Mouse (Mus musculus) kidney, embryonic 16.5 days (tissue): Measurements from ENCODE around the gene Tmed4. TPM values are rescaled to one million over a fixed set of nuclear protein-coding genes. Genes with fewer than 3 reads are reported as not detected.
A peak's percentile ranks its signal among the peaks of the same experiment; 100 is the strongest.

ENCODE experiments used
- ATAC-seq: fragments of 200-750 bp; cut with Nextera tagmentation; 2 replicates; pipeline ENCODE4 v1.8.0; 2017; ENCODE audit warnings: moderate TSS enrichment; ENCODE audit not compliant: low FRiP score, low TSS enrichment
- H3K27ac ChIP-seq: fragments of 300-500 bp; sonication (generic); 2 replicates; pipeline ENCODE4 v1.5.1; 2014; ENCODE audit warnings: low read length
- H3K27me3 ChIP-seq: fragments of 300-500 bp; sonication (generic); 2 replicates; pipeline ENCODE4 v1.6.1; 2014; ENCODE audit warnings: low read length, control low read depth, mixed read lengths; ENCODE audit not compliant: insufficient read depth
- H3K36me3 ChIP-seq: fragments of 300-500 bp; sonication (generic); 2 replicates; pipeline ENCODE4 v1.6.1; 2014; ENCODE audit warnings: low read length, control low read depth, mixed read lengths; ENCODE audit not compliant: insufficient read depth
- H3K4me1 ChIP-seq: fragments of 300-500 bp; sonication (generic); 2 replicates; pipeline ENCODE4 v1.6.1; 2014; ENCODE audit warnings: low read length, control low read depth, mixed read lengths; ENCODE audit not compliant: insufficient read depth
- H3K4me2 ChIP-seq: fragments of 300-500 bp; sonication (generic); replicated peaks from 2 replicates; pipeline ENCODE4 v1.6.1; 2014; ENCODE audit warnings: low read depth, low read length
- H3K4me3 ChIP-seq: fragments of 300-500 bp; sonication (generic); 2 replicates; pipeline ENCODE4 v1.5.1; 2014; ENCODE audit warnings: mild to moderate bottlenecking, low read length
- H3K9ac ChIP-seq: fragments of 300-500 bp; sonication (generic); replicated peaks from 2 replicates; pipeline ENCODE4 v1.6.1; 2014; ENCODE audit warnings: low read length
- H3K9me3 ChIP-seq: fragments of 300-500 bp; sonication (generic); 2 replicates; pipeline ENCODE4 v1.6.1; 2016; ENCODE audit warnings: low read length, control low read depth
- WGBS: fragments of 180-500 bp; shearing (Covaris S2); extraction: QIAGEN DNeasy Blood & Tissue Kit; methylation state at CpG from one replicate; pipeline ENCODE4 v1.1.7; 2014; 5-methylcytosine and 5-hydroxymethylcytosine counted together
- polyA plus RNA-seq: library from polyadenylated mRNA; unstranded; fragments of >200 nt; fragmentation: Nextera tagmentation; extraction: Ambion mirVana; gene quantifications from 2 replicates; pipeline ENCODE4 v1.2.1, GENCODE M21; 2015

The Tmed4 gene
- polyA plus RNA-seq, 1 experiment from 2014 or later = 155 TPM

DNA sequence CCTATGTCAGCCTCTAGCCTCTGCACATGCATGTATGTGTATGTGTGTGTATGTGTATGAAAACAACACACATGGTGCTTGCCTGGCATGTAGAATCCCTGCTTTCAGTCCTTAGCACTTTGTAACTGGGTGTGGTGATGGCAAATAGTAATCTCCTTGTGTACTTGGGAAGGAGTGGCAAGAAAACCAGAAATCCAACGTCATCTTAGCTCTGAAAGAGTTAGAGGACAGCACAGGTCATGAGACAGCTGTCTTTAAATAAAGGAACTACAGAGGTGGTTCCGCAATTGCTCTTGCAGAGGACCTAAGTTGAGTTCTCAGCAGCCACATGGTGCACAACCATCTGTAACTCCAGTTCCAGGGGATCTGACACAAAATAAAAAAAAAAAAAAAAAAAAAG, 24.8 kb upstream of the Tmed4 start:
- no peaks in the 10 kb centered on the region for H3K9me3 ChIP-seq
- no peaks in the 10 kb centered on the region for H3K4me1 ChIP-seq
- H3K36me3 ChIP-seq = peaks cover 27% of the 10 kb centered on the region
- no peak overlapping the region for H3K9ac ChIP-seq
- no peak overlapping the region for H3K4me2 ChIP-seq
- H3K27me3 ChIP-seq = no peaks in the 10 kb centered on the region
- no peak for ATAC-seq
- H3K4me3 ChIP-seq = no peak overlapping the region
- no peak overlapping the region for H3K27ac ChIP-seq
- WGBS = 84% methylated on average over 2 of the region's 2 CpGs

DNA sequence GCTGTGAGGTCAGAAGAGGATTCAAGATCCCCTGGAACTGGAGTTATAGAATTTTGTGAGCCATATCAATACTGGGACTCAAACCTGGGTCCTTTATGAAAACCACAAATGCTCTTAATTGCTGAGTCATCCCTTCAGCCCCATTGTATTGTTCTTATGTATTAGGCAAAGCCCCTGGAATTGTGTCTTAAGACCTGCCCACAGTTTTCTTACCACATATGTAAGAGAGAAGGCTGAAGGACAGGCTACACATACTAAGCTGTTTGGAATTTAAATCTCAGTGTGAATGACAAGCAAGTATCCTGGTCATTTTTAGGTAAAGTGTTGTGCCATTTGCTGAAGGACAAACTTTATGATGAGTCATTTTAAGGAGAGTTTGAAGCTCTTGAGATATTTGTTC, 21.4 kb upstream of the Tmed4 start:
- Histone ChIP-seq H3K27me3 (no peaks in the 10 kb centered on the region), H3K9ac (no peak overlapping the region), H3K4me1 (peaks cover 7% of the 10 kb centered on the region), H3K36me3 (peaks cover 18% of the 10 kb centered on the region), H3K9me3 (no peaks in the 10 kb centered on the region), H3K4me2 (no peak overlapping the region), H3K27ac (no peak overlapping the region), H3K4me3 (no peak overlapping the region)
- no peak for ATAC-seq

DNA sequence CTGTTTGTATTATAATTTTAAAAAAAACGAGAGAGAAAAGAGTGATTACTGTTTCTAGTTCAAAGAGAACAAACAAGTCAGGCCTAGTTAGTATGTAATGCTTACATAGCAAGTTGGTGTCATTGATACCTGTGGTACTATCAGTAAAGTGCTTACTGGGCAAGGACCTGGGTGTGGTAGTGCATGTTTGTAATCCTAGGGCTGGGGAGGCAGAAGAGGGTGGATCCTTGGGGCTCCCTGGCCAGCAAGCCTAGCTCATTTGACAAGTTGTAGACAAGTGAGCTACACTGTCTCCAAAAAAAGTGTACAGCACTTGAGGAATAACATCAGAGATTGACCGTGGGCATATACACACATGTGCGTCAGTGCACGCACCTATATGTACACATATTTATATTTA, 20.0 kb upstream of the Tmed4 start:
- Histone ChIP-seq H3K27me3 (no peaks in the 10 kb centered on the region), H3K27ac (no peak overlapping the region), H3K9ac (no peak overlapping the region), H3K36me3 (peaks cover 16% of the 10 kb centered on the region; the same call in 1 of the 2 replicates), H3K4me3 (no peak overlapping the region), H3K4me1 (peaks cover 7% of the 10 kb centered on the region), H3K9me3 (no peaks in the 10 kb centered on the region), H3K4me2 (no peak overlapping the region)
- WGBS = 95% methylated on average over 4 of the region's 4 CpGs
- no peak for ATAC-seq

DNA sequence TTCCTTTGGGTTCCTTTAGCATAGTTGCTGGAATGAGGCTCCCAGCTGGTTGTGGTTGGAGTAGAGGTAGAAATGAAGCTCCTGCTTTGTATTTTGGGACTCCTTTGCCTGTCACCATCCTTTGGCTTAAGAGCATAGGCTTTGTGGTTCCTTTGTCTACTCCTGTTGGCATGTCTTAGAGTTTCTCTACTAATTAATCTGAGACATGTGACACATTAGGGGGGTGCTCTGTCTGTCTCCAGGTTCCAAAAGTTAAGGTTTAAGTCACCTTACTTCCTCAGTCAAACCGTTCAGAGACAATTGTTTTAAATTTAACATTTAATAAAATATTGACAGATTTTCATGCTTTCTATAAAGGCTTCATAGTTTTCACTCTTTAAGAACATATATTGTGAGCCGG, 18.9 kb upstream of the Tmed4 start:
- Histone ChIP-seq H3K9me3 (no peaks in the 10 kb centered on the region), H3K9ac (no peak overlapping the region), H3K27ac (no peak overlapping the region), H3K4me3 (no peak overlapping the region), H3K27me3 (no peaks in the 10 kb centered on the region), H3K4me2 (no peak overlapping the region), H3K36me3 (peaks cover 16% of the 10 kb centered on the region; the same call in 1 of the 2 replicates), H3K4me1 (peaks cover 7% of the 10 kb centered on the region)
- 89% methylated on average over 2 of the region's 2 CpGs for WGBS
- no peak for ATAC-seq

DNA sequence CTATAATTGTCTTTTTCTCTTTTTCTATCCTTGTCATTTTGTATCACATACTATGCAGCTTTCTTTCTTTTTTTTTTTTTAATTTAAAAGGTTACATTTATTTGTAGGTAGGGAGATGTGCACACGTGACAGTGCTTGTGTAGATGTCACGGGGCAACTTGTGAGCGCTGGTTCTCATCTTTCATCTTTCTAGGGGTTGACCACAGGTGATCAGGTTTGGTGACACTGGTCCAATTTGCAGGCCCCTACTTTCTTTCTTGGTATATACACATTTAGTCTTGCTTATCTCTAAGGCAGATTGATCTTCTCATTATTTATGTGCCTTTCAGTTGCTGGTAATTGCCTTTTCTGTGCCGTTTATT, 18.3 kb upstream of the Tmed4 start:
- peaks cover 7% of the 10 kb centered on the region for H3K4me1 ChIP-seq
- peaks cover 10% of the 10 kb centered on the region; the same call in 1 of the 2 replicates for H3K36me3 ChIP-seq
- no peak overlapping the region; the same call in 1 of the 2 replicates for H3K27ac ChIP-seq
- WGBS = 90% methylated on average over 4 of the region's 4 CpGs
- no peak overlapping the region for H3K9ac ChIP-seq
- no peak for ATAC-seq
- H3K4me2 ChIP-seq = peak overlapping the region; percentile 89
- H3K27me3 ChIP-seq = no peaks in the 10 kb centered on the region
- H3K4me3 ChIP-seq = peak overlapping the region; percentile 80
- no peaks in the 10 kb centered on the region for H3K9me3 ChIP-seq

DNA sequence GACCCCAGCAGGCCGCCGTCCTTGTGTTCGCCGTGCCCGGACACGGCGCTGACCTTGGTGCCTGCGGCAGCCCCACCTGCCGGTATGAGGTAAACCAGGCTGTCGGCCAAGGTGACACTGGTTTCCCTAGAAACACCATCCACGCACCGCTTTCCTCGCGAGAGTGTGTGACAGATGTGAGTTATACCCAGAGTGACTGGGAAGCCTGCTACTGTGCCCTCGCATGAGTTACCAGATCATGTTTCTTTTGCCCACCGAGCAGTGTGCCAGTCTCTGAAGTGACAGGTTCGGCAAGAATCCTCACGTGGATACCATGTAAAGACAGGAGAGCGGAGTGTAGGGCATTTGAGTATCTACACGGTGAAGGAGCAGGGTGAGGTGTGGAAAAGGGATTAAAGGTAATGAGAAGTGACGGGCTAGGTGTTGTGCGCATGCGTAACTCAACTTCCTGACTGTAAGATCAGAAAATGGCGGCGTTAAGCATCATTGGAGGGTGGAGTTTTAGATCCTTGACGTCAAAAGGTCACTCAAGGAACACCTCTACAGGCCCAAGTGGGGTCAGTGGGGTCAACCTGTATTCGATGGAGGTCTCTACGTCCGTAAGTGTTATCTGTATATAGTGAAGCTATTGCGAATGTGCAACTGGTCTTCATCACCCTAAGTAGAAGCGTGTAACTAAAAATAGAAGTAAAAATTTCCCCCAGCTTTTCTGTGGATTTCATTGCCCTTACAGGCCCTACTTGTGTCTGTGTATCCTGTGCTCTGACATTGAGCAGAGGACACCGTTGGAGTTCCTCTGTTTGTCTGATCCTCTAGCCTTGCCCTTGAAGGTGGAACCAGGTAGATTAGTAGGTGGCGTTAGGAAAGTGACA, 17.7 kb upstream of the Tmed4 start:
- WGBS = 17% methylated on average over 33 of the region's 33 CpGs

DNA sequence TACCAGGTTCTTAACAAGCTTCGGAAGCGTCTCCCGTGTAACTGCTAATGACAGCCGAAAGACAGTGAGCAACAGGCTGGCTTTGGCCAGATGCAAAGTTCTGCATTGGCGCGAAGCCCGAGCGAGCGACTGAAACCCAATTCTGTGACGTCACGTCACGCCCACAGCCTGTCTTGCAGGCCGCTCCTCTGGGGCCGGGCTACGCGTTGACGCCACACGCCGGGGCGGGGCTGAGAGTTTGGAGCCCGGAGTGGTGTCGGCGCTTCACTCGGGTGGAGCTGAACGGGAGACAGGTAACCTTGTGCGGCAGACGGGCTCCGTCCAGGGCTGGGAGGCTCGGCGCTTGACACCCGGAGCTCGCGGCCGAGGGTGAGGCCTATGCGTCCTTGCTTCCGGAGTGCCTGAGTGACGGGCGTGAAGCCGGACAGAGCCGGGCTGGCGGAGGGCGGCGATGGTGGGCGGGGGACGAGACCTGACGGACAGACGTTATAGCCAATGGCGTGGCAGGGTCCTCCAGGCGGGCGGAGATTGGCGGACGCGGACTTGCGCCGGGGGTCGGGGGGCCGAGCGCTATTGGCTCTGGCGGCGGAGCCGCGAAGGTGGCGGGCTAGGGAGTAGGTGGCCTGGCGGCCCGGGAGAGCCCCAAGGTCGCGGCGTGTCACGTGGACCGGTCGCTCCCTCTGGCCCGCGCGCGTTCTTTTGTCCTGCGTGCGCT, 16.9 kb upstream of the Tmed4 start, which contains the start of gene Ogdh:
Ogdh (plus strand) TSS at position 233 of the 715 bp plus-strand sequence.
- Histone ChIP-seq H3K36me3 (no peaks in the 10 kb centered on the region), H3K4me2 (peak within 1 kb of the TSS; percentile 89), H3K4me3 (peak within 1 kb of the TSS; percentile 80), H3K27me3 (no peaks in the 10 kb centered on the region), H3K4me1 (peaks cover 7% of the 10 kb centered on the region), H3K9ac (peak within 1 kb of the TSS; percentile 86), H3K9me3 (no peaks in the 10 kb centered on the region), H3K27ac (peak within 1 kb of the TSS; percentile 94)
- under 1% methylated on average over 69 of the region's 77 CpGs for WGBS
- ATAC-seq = peak; percentile 99

More for the DNA sequence above, 17.7 kb upstream of the Tmed4 start:
- no peaks in the 10 kb centered on the region for H3K27me3 ChIP-seq
- H3K9ac ChIP-seq = peak overlapping the region; percentile 86
- H3K9me3 ChIP-seq = no peaks in the 10 kb centered on the region
- peaks cover 7% of the 10 kb centered on the region for H3K4me1 ChIP-seq
- H3K4me2 ChIP-seq = peak overlapping the region; percentile 89
- ATAC-seq = peak; percentile 74
- peak overlapping the region; percentile 94 for H3K27ac ChIP-seq
- H3K36me3 ChIP-seq = peaks cover 6% of the 10 kb centered on the region; the same call in 1 of the 2 replicates
- peak overlapping the region; percentile 80 for H3K4me3 ChIP-seq

DNA sequence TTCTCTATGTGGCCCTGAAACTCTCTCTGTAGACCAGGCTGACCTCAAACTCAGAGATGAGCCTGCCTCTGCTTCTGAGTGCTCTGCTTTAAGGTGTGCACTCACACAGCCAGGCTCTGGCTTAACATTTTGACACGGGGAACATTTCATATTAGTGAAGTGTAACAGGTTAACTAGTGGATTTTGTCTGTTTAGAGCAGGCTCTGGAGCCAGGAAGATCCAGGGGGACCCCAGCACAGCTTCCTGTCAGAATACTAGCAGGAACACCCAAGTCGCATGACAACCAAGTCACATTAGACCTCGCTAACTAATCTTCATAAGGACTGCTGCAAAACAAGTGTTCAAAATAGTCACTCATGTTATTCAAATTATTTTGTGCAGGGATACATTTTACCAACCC, 16.2 kb upstream of the Tmed4 start:
- peak overlapping the region; percentile 86 for H3K9ac ChIP-seq
- ATAC-seq = no peak
- no peaks in the 10 kb centered on the region for H3K27me3 ChIP-seq
- WGBS = 31% methylated on average over 3 of the region's 3 CpGs
- peak overlapping the region; percentile 80 for H3K4me3 ChIP-seq
- H3K9me3 ChIP-seq = no peaks in the 10 kb centered on the region
- H3K27ac ChIP-seq = peak overlapping the region; percentile 94; the same call in 1 of the 2 replicates
- peaks cover 7% of the 10 kb centered on the region for H3K4me1 ChIP-seq
- H3K4me2 ChIP-seq = peak overlapping the region; percentile 70
- H3K36me3 ChIP-seq = no peaks in the 10 kb centered on the region

DNA sequence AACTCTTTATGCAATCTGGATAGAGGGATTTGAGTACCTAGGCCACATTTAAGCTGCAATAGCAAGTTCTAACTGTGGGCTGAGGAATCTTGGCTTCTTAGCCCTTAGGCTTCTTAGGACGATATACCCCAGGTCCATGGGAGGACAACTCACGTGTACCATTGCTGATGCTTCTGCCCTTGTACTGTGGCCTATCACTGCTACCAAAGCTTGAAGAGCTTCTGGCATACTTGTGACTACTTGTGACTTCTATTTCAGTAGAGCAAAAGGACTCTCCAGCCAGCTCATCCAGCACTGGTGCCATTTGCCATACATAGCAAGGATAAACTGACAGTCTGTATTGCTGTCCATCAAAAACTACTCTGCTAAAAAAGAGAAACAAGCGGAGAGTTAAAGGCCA, 15.5 kb upstream of the Tmed4 start:
- ATAC-seq = no peak
- Histone ChIP-seq H3K9me3 (no peaks in the 10 kb centered on the region), H3K4me1 (peaks cover 7% of the 10 kb centered on the region), H3K9ac (no peak overlapping the region), H3K4me2 (no peak overlapping the region), H3K27ac (no peak overlapping the region), H3K4me3 (no peak overlapping the region), H3K36me3 (no peaks in the 10 kb centered on the region), H3K27me3 (no peaks in the 10 kb centered on the region)
- 95% methylated on average over 3 of the region's 3 CpGs for WGBS

DNA sequence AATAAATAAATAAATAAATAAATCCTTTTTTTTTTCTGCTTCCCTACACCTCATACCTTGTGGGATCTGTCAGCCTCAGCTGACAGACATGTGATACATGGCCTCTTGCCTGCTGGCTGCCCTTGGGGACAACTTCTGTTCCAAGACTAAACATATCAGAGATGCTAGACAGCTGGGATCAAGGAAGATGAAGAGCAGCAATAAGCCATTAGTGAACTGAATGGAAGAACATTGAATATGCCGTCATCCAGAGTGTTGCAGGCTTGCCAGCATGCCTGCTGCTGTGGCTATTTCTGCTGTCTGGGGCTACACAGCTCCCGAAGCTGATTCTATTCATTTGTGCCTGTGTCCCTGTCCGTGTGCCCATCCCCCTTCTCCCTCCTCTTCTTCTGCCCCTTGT, 8.3 kb upstream of the Tmed4 start:
- Histone ChIP-seq H3K4me2 (no peak overlapping the region), H3K9ac (no peak overlapping the region), H3K36me3 (no peaks in the 10 kb centered on the region), H3K27ac (no peak overlapping the region), H3K4me1 (no peaks in the 10 kb centered on the region), H3K27me3 (no peaks in the 10 kb centered on the region), H3K4me3 (no peak overlapping the region), H3K9me3 (peaks cover 9% of the 10 kb centered on the region; the same call in 1 of the 2 replicates)
- no peak for ATAC-seq
- 76% methylated on average over 3 of the region's 3 CpGs for WGBS
